In the genomic region with DNA sequence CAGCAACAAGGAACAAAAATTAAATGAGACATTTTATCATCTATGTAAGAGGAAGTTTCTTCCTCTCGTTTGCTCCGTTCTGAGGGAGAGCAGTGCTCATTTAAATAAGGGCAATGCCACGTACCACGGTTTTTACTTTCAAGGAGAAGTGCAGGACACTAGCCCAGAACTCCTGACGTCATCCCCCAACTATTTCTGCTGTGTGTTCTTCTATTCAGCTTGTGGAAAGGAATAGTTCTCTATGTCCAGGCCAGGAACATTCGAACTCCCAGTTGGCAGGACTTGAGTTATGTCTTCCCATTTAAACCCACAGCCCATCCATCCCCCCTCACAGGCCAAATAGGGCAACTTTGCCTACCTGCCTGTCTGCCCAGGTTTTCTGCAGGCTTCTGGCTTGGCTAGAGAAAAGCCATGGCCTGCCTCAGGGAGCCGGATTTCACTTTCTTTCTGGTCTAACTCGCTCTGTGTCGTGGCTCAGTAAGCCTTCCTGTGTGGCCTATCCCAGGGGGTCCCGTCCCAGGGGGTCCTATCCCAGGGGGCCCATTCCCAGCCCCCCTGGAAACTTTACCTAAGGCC, we compare ENCODE assay signal across 8 mouse cellular contexts. TPM values are rescaled to one million over a fixed set of nuclear protein-coding genes. Genes with fewer than 3 reads are reported as not detected.
DNase-seq lines count a peak whose midpoint lies in the region; ATAC-seq and TF ChIP-seq lines count a peak whose summit lies in the region.

No protein-coding gene starts in this region.

- TF ChIP-seq POLR2A in limb, embryonic 14.5 days (IDR thresholded peaks at IDR 0.05; ENCODE audit: borderline replicate concordance, extremely low read depth, insufficient read depth, insufficient read length) = no peak

- WGBS in forebrain, embryonic 13.5 days = 8% methylated on average over 10 of the region's 10 CpGs
- WGBS in hindbrain, embryonic 10.5 days = 27% methylated on average over 10 of the region's 10 CpGs
- 4% methylated on average over 10 of the region's 10 CpGs for WGBS in limb, embryonic 14.5 days
- WGBS in midbrain, embryonic 15.5 days = 12% methylated on average over 10 of the region's 10 CpGs

- ATAC-seq in forebrain, embryonic 13.5 days = no peak
- ATAC-seq in limb, embryonic 14.5 days (ENCODE audit: low FRiP score, low read depth) = no peak
- no peak for ATAC-seq in midbrain, embryonic 15.5 days (replicated peaks)

- H3K9me3 ChIP-seq in forebrain, embryonic 13.5 days (replicated peaks) = no peaks in the 10 kb centered on the region
- H3K9me3 ChIP-seq in hindbrain, embryonic 10.5 days = no peaks in the 10 kb centered on the region
- H3K9me3 ChIP-seq in limb, embryonic 14.5 days (ENCODE audit: control insufficient read depth, low read length) = no peaks in the 10 kb centered on the region
- H3K9me3 ChIP-seq in midbrain, embryonic 15.5 days = no peaks in the 10 kb centered on the region

- DNase-seq in cerebellum, postnatal 25 days = peak; percentile 42 to 63
- no peak for DNase-seq in cerebellum, adult 9-11 months
- peak; percentile 69 to 76 for DNase-seq in adrenal gland, postnatal 36 days
- no peak for DNase-seq in hindbrain, embryonic 10.5 days (ENCODE audit: low spot score)
- peak; percentile 88 for DNase-seq in limb, embryonic 14.5 days (ENCODE audit: low spot score)
- DNase-seq in frontal cortex, postnatal 14 days (ENCODE audit: low spot score in 2 of 2) = no peak

- no peaks in the 10 kb centered on the region for H3K36me3 ChIP-seq in forebrain, embryonic 13.5 days (ENCODE audit: poor library complexity, severe bottlenecking)
- no peaks in the 10 kb centered on the region for H3K36me3 ChIP-seq in hindbrain, embryonic 10.5 days
- no peaks in the 10 kb centered on the region; the same call in 1 of the 2 replicates for H3K36me3 ChIP-seq in limb, embryonic 14.5 days (ENCODE audit: control insufficient read depth, insufficient read depth, low read length)
- H3K36me3 ChIP-seq in midbrain, embryonic 15.5 days (replicated peaks) = no peaks in the 10 kb centered on the region

- H3K4me2 ChIP-seq in forebrain, embryonic 13.5 days = peak overlapping the region; percentile 69
- peak overlapping the region; percentile 98 for H3K4me2 ChIP-seq in limb, embryonic 14.5 days (replicated peaks; ENCODE audit: low read depth, low read length, severe bottlenecking)
- H3K4me2 ChIP-seq in midbrain, embryonic 15.5 days = peak overlapping the region; percentile 62

- H3K4me1 ChIP-seq in forebrain, embryonic 13.5 days = peaks cover 57% of the 10 kb centered on the region
- H3K4me1 ChIP-seq in hindbrain, embryonic 10.5 days (replicated peaks) = peaks cover 58% of the 10 kb centered on the region
- H3K4me1 ChIP-seq in limb, embryonic 14.5 days (ENCODE audit: control insufficient read depth, insufficient read depth, low read length) = peaks cover 46% of the 10 kb centered on the region
- peaks cover 45% of the 10 kb centered on the region for H3K4me1 ChIP-seq in midbrain, embryonic 15.5 days

- H3K27ac ChIP-seq in forebrain, embryonic 13.5 days = peak overlapping the region; percentile 58; the same call in 1 of the 2 replicates
- peak overlapping the region; percentile 88 for H3K27ac ChIP-seq in hindbrain, embryonic 10.5 days
- H3K27ac ChIP-seq in limb, embryonic 14.5 days (replicated peaks; ENCODE audit: low read depth, low read length) = peak overlapping the region; percentile 97
- no peak overlapping the region for H3K27ac ChIP-seq in midbrain, embryonic 15.5 days

- H3K27me3 ChIP-seq in forebrain, embryonic 13.5 days = no peaks in the 10 kb centered on the region
- no peaks in the 10 kb centered on the region for H3K27me3 ChIP-seq in hindbrain, embryonic 10.5 days (ENCODE audit: insufficient read depth, poor library complexity, severe bottlenecking)
- no peaks in the 10 kb centered on the region for H3K27me3 ChIP-seq in limb, embryonic 14.5 days (ENCODE audit: control insufficient read depth, insufficient read depth, low read length)
- H3K27me3 ChIP-seq in midbrain, embryonic 15.5 days (replicated peaks) = no peaks in the 10 kb centered on the region

- peak overlapping the region; percentile 65 for H3K4me3 ChIP-seq in forebrain, embryonic 13.5 days
- peak overlapping the region; percentile 67 for H3K4me3 ChIP-seq in hindbrain, embryonic 10.5 days
- H3K4me3 ChIP-seq in limb, embryonic 14.5 days (replicated peaks; ENCODE audit: low read length) = peak overlapping the region; percentile 81
- peak overlapping the region; percentile 70 for H3K4me3 ChIP-seq in midbrain, embryonic 15.5 days

- peak overlapping the region; percentile 67 for H3K9ac ChIP-seq in forebrain, embryonic 13.5 days
- H3K9ac ChIP-seq in limb, embryonic 14.5 days (ENCODE audit: low read depth, low read length, severe bottlenecking) = peak overlapping the region; percentile 63
- H3K9ac ChIP-seq in midbrain, embryonic 15.5 days = peak overlapping the region; percentile 53; the same call in 1 of the 2 replicates

RNA-seq across cellular contexts. Expression of a gene that starts 1.7 kb away (rescaled TPM):
- total RNA-seq in adrenal gland, postnatal 36 days (2021) = 100 to 1,000 TPM; 216 to 226 TPM
- 18.7 and 19.4 TPM in 2 replicates for polyA plus RNA-seq in forebrain, embryonic 13.5 days (2015; fragmentation: Nextera tagmentation; extraction: Ambion mirVana)
- 29.4 and 31.8 TPM in 2 replicates for polyA plus RNA-seq in hindbrain, embryonic 10.5 days (2016; fragmentation: Nextera tagmentation; extraction: Ambion mirVana)
- 109 and 116 TPM in 2 replicates for polyA plus RNA-seq in limb, embryonic 14.5 days (2012; rRNA removed)
- 160 and 161 TPM in 2 replicates for polyA plus RNA-seq in limb, embryonic 14.5 days (2014; fragmentation: Nextera tagmentation; extraction: Ambion mirVana)
- 20.0 and 21.2 TPM in 2 replicates for polyA plus RNA-seq in midbrain, embryonic 15.5 days (2015; fragmentation: Nextera tagmentation; extraction: Ambion mirVana)

Comparison
In these comparisons a context has a peak if more than half of its experiments do, and no peak if none do; other contexts are left out.
1. DNase-seq: peak in cerebellum, postnatal 25 days (2 of 2), adrenal gland, postnatal 36 days (2 of 2) and limb, embryonic 14.5 days (single experiment); none in cerebellum, adult 9-11 months (single experiment), hindbrain, embryonic 10.5 days (single experiment) and frontal cortex, postnatal 14 days (0 of 2).
2. Peak in every context shown above with its lines, with median percentiles within 50 percentile points of each other: H3K4me2 ChIP-seq, H3K4me3 ChIP-seq and H3K9ac ChIP-seq.